Mouse (Mus musculus): ENCODE results near the gene Gm21885. TPM values are rescaled to one million over a fixed set of nuclear protein-coding genes. Genes with fewer than 3 reads are reported as not detected.

Gene Gm21885
- polyA plus RNA-seq, 1 experiment: not detected

DNA sequence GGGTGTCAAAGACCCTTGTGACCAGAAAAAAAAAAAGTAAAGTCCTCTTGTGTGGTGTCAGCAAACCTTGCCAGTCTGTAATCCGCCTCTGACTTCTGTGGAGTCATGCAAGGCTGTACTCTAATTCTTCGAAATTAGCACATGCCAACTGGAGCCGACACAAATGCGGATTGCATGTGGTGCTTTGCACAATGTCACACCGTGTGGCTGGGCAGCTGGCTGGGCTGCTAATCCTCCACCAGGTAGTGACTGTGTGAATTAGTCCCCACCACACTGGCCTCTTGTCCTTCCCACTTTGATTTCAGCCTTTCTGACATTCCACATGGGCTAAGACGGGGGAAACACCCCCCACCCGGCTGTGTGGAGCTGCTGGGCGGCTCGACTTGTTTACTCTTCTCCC lies 42.0 kb upstream of the Gm21885 start:
- H3K9me3 ChIP-seq (replicated peaks; ENCODE audit: control insufficient read depth, insufficient read depth, low read length, poor library complexity, severe bottlenecking): no peaks in the 10 kb centered on the region
- H3K27ac ChIP-seq (ENCODE audit: insufficient read depth, low read length): no peak overlapping the region
- H3K36me3 ChIP-seq (ENCODE audit: control insufficient read depth, insufficient read depth, low read length, poor library complexity, severe bottlenecking): no peaks in the 10 kb centered on the region
- TF ChIP-seq POLR2A (IDR thresholded peaks at IDR 0.05; ENCODE audit: insufficient read depth, low read length) (no peak), EP300 (IDR thresholded peaks at IDR 0.05; ENCODE audit: insufficient read depth, low read depth, low read length) (no peak), CTCF (IDR thresholded peaks at IDR 0.05; ENCODE audit: low read depth, low read length) (no peak)
- H3K4me3 ChIP-seq (ENCODE audit: low read depth, low read length): no peak overlapping the region
- no peaks in the 10 kb centered on the region for H3K27me3 ChIP-seq (ENCODE audit: control insufficient read depth, insufficient read depth, low read length, poor library complexity, severe bottlenecking)
- H3K4me1 ChIP-seq (ENCODE audit: control insufficient read depth, insufficient read depth, low read length): no peaks in the 10 kb centered on the region
- H3K9ac ChIP-seq (ENCODE audit: low read depth, poor library complexity, severe bottlenecking): no peak overlapping the region

DNA sequence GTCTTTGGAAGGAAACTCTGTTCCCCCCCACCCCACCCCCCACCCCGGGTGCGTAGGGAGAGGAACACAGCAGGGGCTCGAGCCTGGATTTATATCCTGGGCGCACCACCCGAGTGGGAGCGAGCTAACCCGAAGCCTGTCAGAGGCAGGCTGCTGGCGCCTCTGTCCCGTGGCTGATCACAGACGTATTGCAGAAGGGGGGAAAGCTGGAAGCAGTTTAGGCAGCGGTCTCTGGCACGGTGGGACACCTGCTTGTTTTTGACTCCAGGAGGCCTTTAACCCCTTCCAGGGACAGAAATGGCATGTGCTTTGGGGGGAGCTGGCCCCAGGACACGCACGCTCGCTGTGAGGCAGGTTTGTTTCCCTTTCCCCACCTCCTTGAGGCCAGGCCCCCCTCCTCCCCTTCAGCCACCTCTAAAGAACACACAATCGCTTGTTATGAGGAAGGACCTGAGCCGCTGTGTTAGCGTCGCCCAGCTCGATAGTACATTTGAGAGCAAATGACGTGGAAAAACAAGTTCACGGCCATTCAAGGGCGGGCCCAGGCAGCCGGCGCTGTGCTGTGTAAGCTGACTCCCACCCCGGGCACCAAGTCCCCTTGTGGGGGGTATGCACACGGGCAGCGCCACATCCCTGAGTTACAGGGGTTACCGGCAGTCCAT lies 38.8 kb upstream of the Gm21885 start:
- Histone ChIP-seq H3K36me3 (ENCODE audit: control insufficient read depth, insufficient read depth, low read length, poor library complexity, severe bottlenecking) (no peaks in the 10 kb centered on the region), H3K9me3 (replicated peaks; ENCODE audit: control insufficient read depth, insufficient read depth, low read length, poor library complexity, severe bottlenecking) (no peaks in the 10 kb centered on the region), H3K27me3 (ENCODE audit: control insufficient read depth, insufficient read depth, low read length, poor library complexity, severe bottlenecking) (no peaks in the 10 kb centered on the region), H3K27ac (ENCODE audit: insufficient read depth, low read length) (no peak overlapping the region), H3K4me1 (ENCODE audit: control insufficient read depth, insufficient read depth, low read length) (no peaks in the 10 kb centered on the region), H3K9ac (ENCODE audit: low read depth, poor library complexity, severe bottlenecking) (no peak overlapping the region), H3K4me3 (ENCODE audit: low read depth, low read length) (peak overlapping the region; percentile 12)
- TF ChIP-seq EP300 (IDR thresholded peaks at IDR 0.05; ENCODE audit: insufficient read depth, low read depth, low read length) (no peak), CTCF (IDR thresholded peaks at IDR 0.05; ENCODE audit: low read depth, low read length) (no peak), POLR2A (IDR thresholded peaks at IDR 0.05; ENCODE audit: insufficient read depth, low read length) (no peak)

GRCm38 (mm10) chr11:94243422-94244180 lies 38.1 kb upstream of the Gm21885 start:
- no peaks in the 10 kb centered on the region for H3K9me3 ChIP-seq (replicated peaks; ENCODE audit: control insufficient read depth, insufficient read depth, low read length, poor library complexity, severe bottlenecking)
- no peaks in the 10 kb centered on the region for H3K36me3 ChIP-seq (ENCODE audit: control insufficient read depth, insufficient read depth, low read length, poor library complexity, severe bottlenecking)
- no peaks in the 10 kb centered on the region for H3K27me3 ChIP-seq (ENCODE audit: control insufficient read depth, insufficient read depth, low read length, poor library complexity, severe bottlenecking)
- no peak overlapping the region for H3K9ac ChIP-seq (ENCODE audit: low read depth, poor library complexity, severe bottlenecking)
- no peaks in the 10 kb centered on the region for H3K4me1 ChIP-seq (ENCODE audit: control insufficient read depth, insufficient read depth, low read length)
- H3K27ac ChIP-seq (ENCODE audit: insufficient read depth, low read length): no peak overlapping the region
- H3K4me3 ChIP-seq (ENCODE audit: low read depth, low read length): no peak overlapping the region
- TF ChIP-seq POLR2A (IDR thresholded peaks at IDR 0.05; ENCODE audit: insufficient read depth, low read length) (no peak), EP300 (IDR thresholded peaks at IDR 0.05; ENCODE audit: insufficient read depth, low read depth, low read length) (no peak), CTCF (IDR thresholded peaks at IDR 0.05; ENCODE audit: low read depth, low read length) (no peak)

GRCm38 (mm10) chr11:94244385-94244784 lies 37.3 kb upstream of the Gm21885 start:
- no peak for TF ChIP-seq POLR2A (IDR thresholded peaks at IDR 0.05; ENCODE audit: insufficient read depth, low read length)
- no peak for TF ChIP-seq EP300 (IDR thresholded peaks at IDR 0.05; ENCODE audit: insufficient read depth, low read depth, low read length)
- no peak for TF ChIP-seq CTCF (IDR thresholded peaks at IDR 0.05; ENCODE audit: low read depth, low read length)
- no peaks in the 10 kb centered on the region for H3K4me1 ChIP-seq (ENCODE audit: control insufficient read depth, insufficient read depth, low read length)
- no peak overlapping the region for H3K9ac ChIP-seq (ENCODE audit: low read depth, poor library complexity, severe bottlenecking)
- H3K36me3 ChIP-seq (ENCODE audit: control insufficient read depth, insufficient read depth, low read length, poor library complexity, severe bottlenecking): no peaks in the 10 kb centered on the region
- H3K27me3 ChIP-seq (ENCODE audit: control insufficient read depth, insufficient read depth, low read length, poor library complexity, severe bottlenecking): no peaks in the 10 kb centered on the region
- H3K27ac ChIP-seq (ENCODE audit: insufficient read depth, low read length): no peak overlapping the region
- no peak overlapping the region for H3K4me3 ChIP-seq (ENCODE audit: low read depth, low read length)
- no peaks in the 10 kb centered on the region for H3K9me3 ChIP-seq (replicated peaks; ENCODE audit: control insufficient read depth, insufficient read depth, low read length, poor library complexity, severe bottlenecking)

DNA sequence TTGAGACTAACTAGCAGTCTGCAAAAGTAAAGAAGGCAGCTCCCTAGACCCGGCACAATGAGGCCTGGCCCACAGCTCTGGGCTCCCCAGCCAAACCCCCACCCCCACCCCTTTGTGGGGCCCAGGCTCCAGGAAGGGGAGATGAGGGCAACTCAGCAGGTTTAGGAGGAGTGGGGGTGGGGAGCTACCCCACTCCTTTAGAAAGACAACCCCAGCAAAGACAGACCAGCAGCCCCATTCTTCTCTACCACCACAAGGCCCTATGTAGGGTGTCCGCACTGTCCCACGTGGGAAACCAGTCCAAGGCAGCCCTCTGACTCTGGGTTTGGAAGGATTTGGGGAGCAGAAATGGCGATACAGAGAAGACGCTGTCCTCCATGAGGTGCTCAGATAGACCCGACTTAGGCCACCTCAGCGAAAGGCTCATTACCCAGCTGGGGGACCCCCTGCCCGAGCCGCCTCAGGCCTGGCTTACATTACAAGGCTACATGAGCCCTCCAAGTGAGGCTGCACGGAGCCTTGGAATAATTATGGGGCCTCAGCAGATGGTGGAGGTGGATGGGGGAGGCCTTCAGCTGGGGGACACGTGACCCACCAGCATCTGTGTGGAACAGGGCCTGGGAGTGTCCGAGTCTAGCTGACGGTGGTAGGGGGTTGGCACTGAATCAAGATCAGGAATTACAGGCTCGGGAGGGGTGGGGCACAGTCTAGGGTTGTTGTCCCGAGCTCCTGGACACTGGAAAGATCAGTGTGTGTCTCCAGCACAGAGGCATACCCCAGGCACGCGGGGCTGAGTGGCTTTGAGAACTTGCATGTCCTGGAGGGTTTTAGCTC lies 35.5 kb upstream of the Gm21885 start, which contains the start of gene Wfikkn2:
Wfikkn2 (minus strand) TSS at position 51 of the 834 bp plus-strand sequence.
- Histone ChIP-seq H3K4me1 (ENCODE audit: control insufficient read depth, insufficient read depth, low read length) (no peaks in the 10 kb centered on the region), H3K36me3 (ENCODE audit: control insufficient read depth, insufficient read depth, low read length, poor library complexity, severe bottlenecking) (no peaks in the 10 kb centered on the region), H3K4me3 (ENCODE audit: low read depth, low read length) (no peak within 1 kb of the TSS), H3K9ac (ENCODE audit: low read depth, poor library complexity, severe bottlenecking) (no peak within 1 kb of the TSS), H3K27ac (ENCODE audit: insufficient read depth, low read length) (no peak within 1 kb of the TSS), H3K27me3 (ENCODE audit: control insufficient read depth, insufficient read depth, low read length, poor library complexity, severe bottlenecking) (no peaks in the 10 kb centered on the region), H3K9me3 (replicated peaks; ENCODE audit: control insufficient read depth, insufficient read depth, low read length, poor library complexity, severe bottlenecking) (no peaks in the 10 kb centered on the region)
- no peak for TF ChIP-seq POLR2A (IDR thresholded peaks at IDR 0.05; ENCODE audit: insufficient read depth, low read length)
- TF ChIP-seq CTCF (IDR thresholded peaks at IDR 0.05; ENCODE audit: low read depth, low read length): no peak
- TF ChIP-seq EP300 (IDR thresholded peaks at IDR 0.05; ENCODE audit: insufficient read depth, low read depth, low read length): no peak

Data from ES-Bruce4 (cell line).